Mouse (Mus musculus) myocyte (in vitro differentiated cells): Measurements from ENCODE around the gene Olfr735.

ENCODE experiments used
- MAX ChIP-seq: IDR thresholded peaks from one replicate; pipeline ENCODE4 v1.6.1; 2011; ENCODE audit warnings: low read depth, mild to moderate bottlenecking, control low read depth
- POLR2A ChIP-seq: IDR thresholded peaks from one replicate; pipeline ENCODE4 v1.6.1; 2011; ENCODE audit warnings: low read depth, mild to moderate bottlenecking, control low read depth, moderate library complexity; ENCODE audit not compliant: insufficient read length

GRCm38 (mm10) chr14:50357593-50357992 is 8.9 kb upstream of the Olfr735 start, which contains the start of gene Tlr11:
- TF ChIP-seq MAX, result no peak
- no peak for TF ChIP-seq POLR2A
